Mouse (Mus musculus) urinary bladder, postnatal 4 days (tissue): ENCODE measurements around the gene Xpot.

ENCODE experiments used
- DNase-seq, 2 experiments: peaks; one replicate each; pipeline ENCODE4 v3.0.0; 2021 to 2022; ENCODE audit warnings: low spot score in 2 of 2

The Xpot gene

GRCm38 (mm10) chr10:121626186-121626882 lies at the start of gene Xpot:
TSS of gene Xpot (minus strand) at chr10:121626332.
- DNase-seq = peak; percentile 96 to 97

GRCm38 (mm10) chr10:121669103-121669502 lies 43.0 kb upstream of the Xpot start:
- no peak for DNase-seq

- no peak for DNase-seq
Observed at GRCm38 (mm10) chr10:121665631-121666145, 39.6 kb upstream of the Xpot start.

- DNase-seq = no peak
Observed at GRCm38 (mm10) chr10:121663599-121663998, 37.5 kb upstream of the Xpot start.

- no peak for DNase-seq
Observed at GRCm38 (mm10) chr10:121662711-121663110, 36.6 kb upstream of the Xpot start.

GRCm38 (mm10) chr10:121655907-121656306 lies 29.8 kb upstream of the Xpot start:
- DNase-seq = no peak

GRCm38 (mm10) chr10:121653079-121653478 lies 26.9 kb upstream of the Xpot start:
- no peak for DNase-seq

GRCm38 (mm10) chr10:121646294-121646693 lies 20.2 kb upstream of the Xpot start:
- DNase-seq = no peak

- DNase-seq = no peak
Observed at GRCm38 (mm10) chr10:121642054-121642947, 16.2 kb upstream of the Xpot start.

GRCm38 (mm10) chr10:121641272-121642053 lies 15.3 kb upstream of the Xpot start, which contains the start of gene D930020B18Rik:
TSS of gene D930020B18Rik (plus strand) at chr10:121641588.
- no peak for DNase-seq

- no peak for DNase-seq
Observed at GRCm38 (mm10) chr10:121640944-121641271, 14.8 kb upstream of the Xpot start.

GRCm38 (mm10) chr10:121640150-121640930 lies 14.2 kb upstream of the Xpot start:
- DNase-seq = no peak

- no peak for DNase-seq
Observed at GRCm38 (mm10) chr10:121639573-121639972, 13.4 kb upstream of the Xpot start.

- DNase-seq = no peak
Observed at GRCm38 (mm10) chr10:121636276-121636675, 10.1 kb upstream of the Xpot start.

- DNase-seq = no peak
Observed at GRCm38 (mm10) chr10:121634159-121634558, 8.0 kb upstream of the Xpot start.

- no peak for DNase-seq
Observed at GRCm38 (mm10) chr10:121628561-121629040, 2.5 kb upstream of the Xpot start.

GRCm38 (mm10) chr10:121627216-121627852 lies 1.2 kb upstream of the Xpot start:
- no peak for DNase-seq

GRCm38 (mm10) chr10:121625407-121626185 lies 536 bp downstream of the Xpot start:
- peak in 1 of 2 experiments; percentile 66 for DNase-seq

GRCm38 (mm10) chr10:121625006-121625405 lies 1.1 kb downstream of the Xpot start:
- DNase-seq = no peak

- DNase-seq = no peak
Observed at GRCm38 (mm10) chr10:121623670-121624069, 2.5 kb downstream of the Xpot start.
